Mouse (Mus musculus) neural tube, embryonic 11.5 days (tissue): ENCODE measurements around the gene Atp2a1. TPM values are rescaled to one million over a fixed set of nuclear protein-coding genes. Genes with fewer than 3 reads are reported as not detected.

ENCODE experiments used
- ATAC-seq: fragments of 200-750 bp; cut with Nextera tagmentation; 2 replicates; pipeline ENCODE4 v1.8.0; 2017; ENCODE audit warnings: moderate number of reproducible peaks, mild to moderate bottlenecking, moderate TSS enrichment, moderate library complexity; ENCODE audit not compliant: insufficient read depth, low FRiP score, low TSS enrichment
- DNase-seq: peaks from one replicate; pipeline ENCODE4 v3.0.0-alpha.2; 2015; ENCODE audit warnings: low spot score
- H3K27ac ChIP-seq: fragments of 300-500 bp; sonication (generic); 2 replicates; pipeline ENCODE4 v1.5.1; 2014; ENCODE audit warnings: low read depth, mild to moderate bottlenecking, low read length
- H3K27me3 ChIP-seq: fragments of 300-500 bp; sonication (generic); 2 replicates; pipeline ENCODE4 v1.6.1; 2014; ENCODE audit warnings: mild to moderate bottlenecking, low read length, mixed read lengths; ENCODE audit not compliant: control insufficient read depth, insufficient read depth
- H3K36me3 ChIP-seq: fragments of 300-500 bp; sonication (generic); 2 replicates; pipeline ENCODE4 v1.6.1; 2014; ENCODE audit warnings: mild to moderate bottlenecking, low read length, moderate library complexity, mixed read lengths; ENCODE audit not compliant: control insufficient read depth, insufficient read depth
- H3K4me1 ChIP-seq: fragments of 300-500 bp; sonication (generic); 2 replicates; pipeline ENCODE4 v1.6.1; 2014; ENCODE audit warnings: low read length, mixed read lengths; ENCODE audit not compliant: control insufficient read depth, insufficient read depth
- H3K4me2 ChIP-seq: fragments of 300-500 bp; sonication (generic); 2 replicates; pipeline ENCODE4 v1.6.1; 2014; ENCODE audit warnings: low read depth, mild to moderate bottlenecking, moderate library complexity
- H3K4me3 ChIP-seq: fragments of 300-500 bp; sonication (generic); 2 replicates; pipeline ENCODE4 v1.5.1; 2014; ENCODE audit warnings: low read depth, low read length
- H3K9ac ChIP-seq: fragments of 300-500 bp; sonication (generic); 2 replicates; pipeline ENCODE4 v1.6.1; 2014; ENCODE audit warnings: mild to moderate bottlenecking, low read length
- H3K9me3 ChIP-seq: fragments of 300-500 bp; sonication (generic); 2 replicates; pipeline ENCODE4 v1.6.1; 2016; ENCODE audit warnings: low read length; ENCODE audit not compliant: control insufficient read depth
- WGBS: fragments of 180-500 bp; shearing (Covaris S2); extraction: QIAGEN DNeasy Blood & Tissue Kit; methylation state at CpG from one replicate; pipeline ENCODE4 v1.1.7; 2014; 5-methylcytosine and 5-hydroxymethylcytosine counted together
- polyA plus RNA-seq: library from polyadenylated mRNA; unstranded; fragments of >200 nt; fragmentation: Nextera tagmentation; extraction: Ambion mirVana; gene quantifications from 2 replicates; pipeline ENCODE4 v1.2.1, GENCODE M21; 2014

Atp2a1 gene
- polyA plus RNA-seq, 1 experiment from 2014 or later, result 19.0 TPM

DNA sequence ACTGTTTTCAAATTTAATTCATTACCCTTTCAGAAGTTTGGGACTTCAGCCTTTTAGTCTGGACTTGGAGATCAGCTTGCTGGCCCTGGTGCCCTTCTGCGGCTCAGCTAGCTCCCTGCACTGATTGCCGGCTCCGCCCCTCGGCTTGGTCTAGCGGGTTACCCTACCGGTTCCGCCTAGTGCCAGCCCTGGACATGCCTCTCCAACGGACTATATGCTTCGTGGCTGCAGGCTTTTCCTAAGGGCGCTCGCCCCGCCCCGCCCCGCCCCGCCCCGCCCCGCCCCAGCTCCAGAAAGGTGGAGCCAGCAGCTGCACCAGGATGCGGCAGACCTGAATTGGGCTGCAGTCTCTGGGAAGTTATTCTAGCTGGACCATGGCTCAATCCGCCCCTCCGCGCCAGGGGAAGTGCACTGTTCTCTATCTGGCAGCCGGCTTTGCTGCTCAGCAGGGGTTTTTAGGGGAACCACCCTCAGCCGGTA lies 19.5 kb upstream of the Atp2a1 start:
- WGBS, result under 1% methylated on average over 22 of the region's 23 CpGs
- ATAC-seq (peak; percentile 64; the same call in 1 of the 2 replicates), DNase-seq (peak; percentile 67)
- Histone ChIP-seq H3K27ac (0 out of 2 replicates have a peak overlapping the region, but pooled peaks have one; percentile 49), H3K36me3 (no peaks in the 10 kb centered on the region), H3K27me3 (no peaks in the 10 kb centered on the region), H3K9me3 (no peaks in the 10 kb centered on the region), H3K4me1 (0 out of 2 replicates have a peak, but pooled peaks cover 2% of the 10 kb centered on the region), H3K4me3 (peak overlapping the region; percentile 15; the same call in 1 of the 2 replicates), H3K9ac (peak overlapping the region; percentile 41), H3K4me2 (peak overlapping the region; percentile 41)

DNA sequence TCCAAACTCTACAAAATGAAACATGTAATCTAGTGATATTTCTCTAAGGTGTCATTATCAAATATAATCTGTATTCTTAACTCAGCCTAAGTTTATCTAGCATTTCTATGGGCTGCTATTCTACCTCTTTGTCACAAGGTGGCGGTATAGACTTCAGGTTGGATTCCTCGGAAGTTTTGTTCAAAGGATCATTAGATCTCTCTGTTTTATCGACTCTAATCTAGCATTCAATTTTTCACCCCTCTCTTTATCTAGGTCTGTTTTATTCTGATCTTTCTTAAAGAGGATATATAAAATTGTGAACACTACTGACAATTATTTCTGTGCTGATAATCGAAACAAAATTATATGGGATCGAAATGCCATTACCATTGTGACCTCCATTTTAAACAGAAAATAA lies 18.8 kb upstream of the Atp2a1 start:
- 0 out of 2 replicates have a peak, but pooled peaks cover 2% of the 10 kb centered on the region for H3K4me1 ChIP-seq
- H3K36me3 ChIP-seq, result no peaks in the 10 kb centered on the region
- H3K4me3 ChIP-seq, result no peak overlapping the region
- DNase-seq, result no peak
- 19% methylated on average over 5 of the region's 5 CpGs for WGBS
- H3K27me3 ChIP-seq, result no peaks in the 10 kb centered on the region
- no peaks in the 10 kb centered on the region for H3K9me3 ChIP-seq
- ATAC-seq, result no peak
- H3K27ac ChIP-seq, result no peak overlapping the region
- no peak overlapping the region for H3K4me2 ChIP-seq
- no peak overlapping the region for H3K9ac ChIP-seq

DNA sequence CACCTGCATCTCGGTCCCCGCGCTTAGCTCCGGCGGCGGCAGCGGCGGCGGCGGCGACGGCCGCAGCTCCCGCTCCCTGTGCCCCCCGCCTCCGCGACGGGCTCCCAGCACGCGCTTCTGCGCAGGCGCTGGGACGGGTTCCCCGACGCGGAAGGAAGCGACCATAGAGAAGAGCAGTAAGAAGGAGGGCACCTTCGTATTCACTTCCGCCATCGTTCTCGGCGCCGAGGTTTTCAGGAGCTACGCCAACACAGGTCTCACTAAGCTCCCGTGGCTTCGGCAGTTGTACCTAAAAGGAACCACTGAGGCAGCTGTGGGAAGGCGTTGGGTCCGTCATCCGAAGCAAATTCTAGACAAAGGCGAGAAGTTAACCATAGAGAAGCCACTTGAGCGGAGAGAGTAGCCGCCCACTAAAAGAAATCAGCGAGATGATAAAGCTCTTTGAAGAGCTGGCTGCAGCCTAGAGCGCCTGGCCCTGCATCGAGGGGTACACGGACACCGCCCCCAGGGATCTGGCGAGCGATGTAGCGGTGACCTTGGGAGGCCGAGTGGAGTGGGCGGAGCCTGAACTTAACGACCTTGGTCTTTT lies 12.2 kb upstream of the Atp2a1 start, which contains the start of gene Sh2b1:
TSS of gene Sh2b1 (minus strand) at position 432 of the 589 bp plus-strand sequence.
- Histone ChIP-seq H3K4me1 (peaks cover 13% of the 10 kb centered on the region), H3K9ac (peak within 1 kb of the TSS; percentile 94), H3K36me3 (peaks cover 12% of the 10 kb centered on the region), H3K27me3 (no peaks in the 10 kb centered on the region), H3K9me3 (no peaks in the 10 kb centered on the region), H3K27ac (peak within 1 kb of the TSS; percentile 94), H3K4me2 (peak within 1 kb of the TSS; percentile 94), H3K4me3 (peak within 1 kb of the TSS; percentile 95)
- DNase-seq, result peak; percentile 96
- WGBS, result under 1% methylated on average over 49 of the region's 53 CpGs
- ATAC-seq, result peak; percentile 94

DNA sequence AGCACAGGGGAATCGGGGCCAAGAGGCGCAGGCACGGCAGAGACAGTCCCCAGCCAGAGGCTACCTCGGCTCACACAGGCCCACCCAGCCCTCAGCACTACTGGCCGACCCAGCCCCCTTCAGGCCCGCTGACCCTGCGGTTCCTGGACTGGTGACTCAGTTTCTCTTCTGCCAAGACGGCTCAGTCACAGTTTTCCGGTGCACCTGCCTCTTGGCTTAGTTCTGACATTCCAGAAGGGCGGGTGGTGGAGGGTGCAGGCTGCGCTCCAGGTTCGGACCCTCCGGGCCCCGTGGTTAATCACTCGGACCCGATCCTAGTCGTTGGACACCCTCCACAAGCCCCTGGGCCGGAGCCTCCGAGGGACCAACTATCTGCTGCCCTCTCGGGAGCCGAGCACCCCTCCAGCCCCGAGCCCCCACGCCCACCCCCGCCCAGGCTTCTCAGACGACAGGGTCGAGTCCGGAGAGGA lies 11.6 kb upstream of the Atp2a1 start:
- H3K4me2 ChIP-seq, result peak overlapping the region; percentile 94
- peak overlapping the region; percentile 94 for H3K27ac ChIP-seq
- peak overlapping the region; percentile 94 for H3K9ac ChIP-seq
- H3K9me3 ChIP-seq, result no peaks in the 10 kb centered on the region
- DNase-seq (no peak), ATAC-seq (peak; percentile 43)
- peaks cover 13% of the 10 kb centered on the region for H3K4me1 ChIP-seq
- WGBS, result 2% methylated on average over 26 of the region's 27 CpGs
- H3K27me3 ChIP-seq, result no peaks in the 10 kb centered on the region
- peak overlapping the region; percentile 95 for H3K4me3 ChIP-seq
- H3K36me3 ChIP-seq, result peaks cover 12% of the 10 kb centered on the region

DNA sequence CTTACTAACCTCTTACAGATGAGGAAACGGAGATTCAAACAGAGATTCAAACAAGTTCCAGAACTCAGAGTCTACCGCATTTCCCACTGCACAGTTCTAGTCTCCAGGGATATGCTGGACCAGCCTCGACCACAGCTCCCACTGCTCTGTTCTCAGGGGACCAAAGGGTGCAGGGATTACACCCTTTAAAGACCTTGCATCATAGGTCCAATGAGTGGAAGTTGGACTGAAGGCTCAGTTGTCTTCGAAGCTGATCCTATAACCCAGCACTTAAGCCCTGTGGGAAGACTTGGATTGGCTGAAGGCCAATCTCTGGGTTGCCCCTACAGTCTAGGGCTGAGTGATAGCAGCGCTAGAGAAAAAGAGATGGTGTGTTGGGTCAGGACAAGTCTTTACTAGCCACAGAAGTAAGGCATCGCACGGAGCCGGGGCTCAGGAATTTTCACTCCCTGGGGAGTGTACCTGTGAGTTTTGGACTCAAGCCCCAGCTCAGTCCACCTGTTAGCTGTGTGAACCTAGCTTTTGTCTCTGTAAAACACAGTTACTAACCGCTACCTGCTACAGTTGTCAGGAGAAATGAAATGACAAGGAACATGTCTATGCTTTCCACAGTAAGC lies 10.7 kb upstream of the Atp2a1 start:
- 94% methylated on average over 9 of the region's 9 CpGs for WGBS
- H3K4me3 ChIP-seq, result peak overlapping the region; percentile 95
- H3K4me1 ChIP-seq, result peaks cover 13% of the 10 kb centered on the region
- no peaks in the 10 kb centered on the region for H3K9me3 ChIP-seq
- H3K36me3 ChIP-seq, result peaks cover 18% of the 10 kb centered on the region
- no peak overlapping the region for H3K27ac ChIP-seq
- no peak for ATAC-seq
- no peak for DNase-seq
- peak overlapping the region; percentile 94 for H3K9ac ChIP-seq
- peak overlapping the region; percentile 94 for H3K4me2 ChIP-seq
- no peaks in the 10 kb centered on the region for H3K27me3 ChIP-seq

DNA sequence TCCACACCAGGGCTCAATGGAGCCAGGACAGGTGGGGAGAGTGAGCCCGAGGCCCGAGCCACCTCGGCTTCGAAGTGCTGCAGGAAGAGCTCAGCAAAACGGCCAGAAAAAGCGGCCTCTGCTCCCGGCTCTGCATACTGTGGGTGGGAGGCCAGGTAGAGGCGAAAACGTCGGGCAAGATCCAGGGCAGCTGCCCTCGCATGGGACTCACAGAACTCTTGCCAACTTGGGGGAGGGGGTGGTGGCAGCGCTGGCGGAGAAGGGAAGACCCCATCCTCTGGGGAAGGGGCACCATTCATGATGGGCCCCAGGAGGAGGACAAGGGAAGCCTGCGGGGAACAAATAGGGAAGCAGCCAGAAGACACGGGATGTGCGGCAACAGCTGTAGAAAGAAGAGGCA lies 9.8 kb upstream of the Atp2a1 start:
- Histone ChIP-seq H3K4me1 (peaks cover 13% of the 10 kb centered on the region), H3K9me3 (no peaks in the 10 kb centered on the region), H3K9ac (no peak overlapping the region), H3K27me3 (no peaks in the 10 kb centered on the region), H3K4me2 (no peak overlapping the region), H3K4me3 (no peak overlapping the region), H3K27ac (no peak overlapping the region), H3K36me3 (peaks cover 20% of the 10 kb centered on the region)
- ATAC-seq (no peak), DNase-seq (no peak)
- WGBS, result 99% methylated on average over 16 of the region's 16 CpGs

DNA sequence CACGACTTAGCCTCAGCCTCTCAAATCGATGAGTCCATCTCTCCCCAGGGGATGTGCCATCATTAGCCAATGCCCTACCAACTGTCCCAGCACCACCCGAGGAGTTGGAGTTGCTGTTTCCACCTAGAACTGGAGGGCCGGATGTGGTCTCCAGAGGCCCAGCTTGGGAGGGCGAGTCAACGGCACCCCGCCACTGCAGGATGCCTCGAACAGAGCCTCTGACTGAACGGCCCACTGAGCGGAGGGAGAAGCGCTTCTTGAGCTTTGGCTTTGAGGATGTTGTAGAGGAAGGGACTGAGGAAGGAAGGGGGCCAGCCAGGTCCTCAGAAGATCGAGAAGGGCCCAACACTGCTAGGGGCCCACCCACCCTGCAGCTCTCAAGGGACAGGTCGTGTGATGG lies 9.4 kb upstream of the Atp2a1 start:
- Histone ChIP-seq H3K27ac (no peak overlapping the region), H3K9ac (no peak overlapping the region), H3K9me3 (no peaks in the 10 kb centered on the region), H3K27me3 (no peaks in the 10 kb centered on the region), H3K4me1 (peaks cover 13% of the 10 kb centered on the region), H3K36me3 (peaks cover 24% of the 10 kb centered on the region), H3K4me3 (no peak overlapping the region), H3K4me2 (no peak overlapping the region)
- 92% methylated on average over 13 of the region's 13 CpGs for WGBS
- no peak for DNase-seq
- ATAC-seq, result no peak

DNA sequence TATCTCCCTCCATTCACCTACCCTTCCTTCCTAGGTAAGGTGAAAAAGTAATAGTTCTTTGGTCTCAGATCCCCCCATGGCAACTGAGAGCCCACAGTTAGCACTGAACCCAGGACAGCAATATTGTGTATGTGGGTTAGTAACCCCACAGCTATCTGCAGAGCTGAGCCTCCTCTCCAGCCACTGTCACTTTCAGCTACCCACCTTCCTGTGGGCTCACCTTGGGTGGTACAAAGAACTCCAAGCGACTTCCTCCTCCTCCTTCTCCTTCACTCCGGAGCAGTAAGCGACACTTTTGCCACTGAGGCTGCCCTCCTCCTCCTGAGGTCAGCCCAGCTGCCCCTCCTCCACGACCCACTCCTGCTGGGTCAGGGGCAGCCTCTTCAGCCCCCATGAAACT lies 8.9 kb upstream of the Atp2a1 start:
- Histone ChIP-seq H3K36me3 (peaks cover 24% of the 10 kb centered on the region), H3K27me3 (no peaks in the 10 kb centered on the region), H3K9me3 (no peaks in the 10 kb centered on the region), H3K9ac (no peak overlapping the region), H3K4me1 (peaks cover 13% of the 10 kb centered on the region), H3K4me3 (no peak overlapping the region), H3K4me2 (no peak overlapping the region), H3K27ac (no peak overlapping the region)
- DNase-seq (no peak), ATAC-seq (no peak)
- WGBS, result 86% methylated on average over 4 of the region's 4 CpGs

DNA sequence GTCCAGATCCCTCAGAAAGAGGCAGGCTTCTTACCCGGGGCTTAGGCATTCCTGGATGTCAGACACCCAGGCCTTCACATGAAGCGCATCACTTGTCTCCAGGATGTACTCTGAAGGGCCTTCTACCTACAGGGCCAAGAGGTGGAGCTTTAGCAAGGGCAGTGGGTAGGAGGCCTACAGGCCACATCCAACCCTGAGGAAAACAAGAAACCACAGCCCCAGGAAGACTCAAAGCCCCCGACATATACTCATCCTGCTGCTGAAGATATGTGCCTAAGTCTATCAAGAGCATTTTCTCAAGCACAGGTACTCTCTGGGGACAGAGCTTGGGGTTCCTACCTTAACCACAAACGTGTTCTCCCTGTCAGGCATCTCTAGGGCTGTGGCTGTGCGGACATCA lies 8.5 kb upstream of the Atp2a1 start:
- no peaks in the 10 kb centered on the region for H3K9me3 ChIP-seq
- H3K27me3 ChIP-seq, result no peaks in the 10 kb centered on the region
- WGBS, result 87% methylated on average over 5 of the region's 5 CpGs
- DNase-seq, result no peak
- no peak for ATAC-seq
- peaks cover 13% of the 10 kb centered on the region for H3K4me1 ChIP-seq
- H3K27ac ChIP-seq, result no peak overlapping the region
- H3K9ac ChIP-seq, result no peak overlapping the region
- no peak overlapping the region for H3K4me3 ChIP-seq
- H3K36me3 ChIP-seq, result peaks cover 24% of the 10 kb centered on the region
- no peak overlapping the region for H3K4me2 ChIP-seq
